Mouse (Mus musculus) CH12.LX (cell line): ENCODE results near the gene Setd3.

Experiments used
- CHD1 ChIP-seq: IDR thresholded peaks from 2 replicates; pipeline ENCODE4 v1.6.1; 2012; ENCODE audit warnings: low read depth, low read length, improper control_type of control experiment, inconsistent platforms
- CTCF ChIP-seq, 2 experiments: IDR thresholded peaks in 1 of 2; conservative IDR thresholded peaks in 1 of 2; 2 replicates each; pipeline ENCODE4 v1.5.1; 2011 to 2012; ENCODE audit warnings: low read depth in 2 of 2, low read length in 2 of 2, improper control_type of control experiment in 1 of 2, inconsistent platforms in 1 of 2, mild to moderate bottlenecking in 1 of 2, moderate library complexity in 1 of 2
- ELF1 ChIP-seq: IDR thresholded peaks from 2 replicates; pipeline ENCODE4 v1.6.1; 2014; ENCODE audit warnings: low read depth, mild to moderate bottlenecking, inconsistent platforms, low read length, improper control_type of control experiment
- NRF1 ChIP-seq: IDR thresholded peaks from 2 replicates; pipeline ENCODE4 v1.6.1; 2014; ENCODE audit warnings: low read depth, mild to moderate bottlenecking, inconsistent platforms, low read length, improper control_type of control experiment, moderate library complexity
- POLR2A ChIP-seq: IDR thresholded peaks from 2 replicates; pipeline ENCODE4 v1.6.1; 2011; ENCODE audit warnings: low read depth, mild to moderate bottlenecking, improper control_type of control experiment, low read length
- TCF12 ChIP-seq: IDR thresholded peaks from 2 replicates; pipeline ENCODE4 v1.6.1; 2014; ENCODE audit warnings: low read depth, mild to moderate bottlenecking, inconsistent platforms, low read length, improper control_type of control experiment
- USF1 ChIP-seq: IDR thresholded peaks from 2 replicates; pipeline ENCODE4 v1.6.1; 2014; ENCODE audit warnings: low read depth, mild to moderate bottlenecking, inconsistent platforms, low read length, improper control_type of control experiment

GRCm38 (mm10) chr12:108208216-108208615, 29.1 kb upstream of the Setd3 start:
- TF ChIP-seq ELF1 = no peak
- TF ChIP-seq CHD1 = no peak
- TF ChIP-seq CTCF (conservative IDR thresholded peaks at IDR 0.05 in 1 of 2, IDR thresholded peaks at IDR 0.05 in 1 of 2; ENCODE audit: low read depth in 2 of 2, low read length in 2 of 2) = no peak
- TF ChIP-seq NRF1 = no peak
- TF ChIP-seq POLR2A = no peak
- TF ChIP-seq USF1 = no peak
- TF ChIP-seq TCF12 = no peak
